ENCODE assay signal across 9 mouse cellular contexts in the genomic region with DNA sequence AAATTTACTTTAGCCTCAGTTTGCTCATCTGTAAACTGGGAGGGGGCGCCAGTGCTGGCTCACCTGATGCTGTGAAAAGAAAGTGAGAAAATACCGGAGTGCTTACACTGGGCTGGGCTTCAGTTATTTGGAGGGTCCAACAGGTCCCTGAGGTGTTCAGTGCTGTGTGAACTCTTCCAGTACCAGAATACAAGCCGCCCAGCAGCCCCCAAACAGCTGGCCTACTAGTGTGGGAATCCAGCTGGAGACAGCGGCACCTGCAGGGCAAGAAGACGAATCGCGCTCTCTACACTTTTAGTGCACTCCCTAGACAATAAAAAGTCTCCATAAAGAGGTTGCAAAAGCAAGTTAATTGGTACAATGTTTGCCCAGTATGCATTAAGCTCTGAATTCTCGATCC. TPM values are rescaled to one million over a fixed set of nuclear protein-coding genes. Genes with fewer than 3 reads are reported as not detected.
A peak's percentile ranks its signal among the peaks of the same experiment; 100 is the strongest.
DNase-seq lines count a peak whose midpoint lies in the region; ATAC-seq and TF ChIP-seq lines count a peak whose summit lies in the region.
"Had no signal": no experiment of that assay in that cellular context is flagged by ENCODE, and none has a peak within 500 bp of the region (broad histone marks: within the 10 kb centered on the region; RNA-seq: fewer than 3 reads in every experiment).

No protein-coding gene starts in this region.

- no peaks in the 10 kb centered on the region for H3K9me3 ChIP-seq in MEL (replicated peaks; ENCODE audit: insufficient read depth, low read length)
- H3K9me3 ChIP-seq in forebrain, embryonic 14.5 days (replicated peaks; ENCODE audit: control insufficient read depth, low read length), result no peaks in the 10 kb centered on the region

- H3K4me3 ChIP-seq in MEL (ENCODE audit: control insufficient read depth in 1 of 2, insufficient read depth in 1 of 2, low read depth in 2 of 2, low read length in 2 of 2), result peak overlapping the region; percentile 65 to 77
- H3K4me3 ChIP-seq in forebrain, embryonic 14.5 days (ENCODE audit: low read depth, low read length), result peak overlapping the region; percentile 92

- peak; percentile 64 to 82 (median 74) for TF ChIP-seq CTCF in MEL (IDR thresholded peaks at IDR 0.05 in 2 of 3, conservative IDR thresholded peaks at IDR 0.05 in 1 of 3; ENCODE audit: control insufficient read depth in 1 of 3, insufficient read depth in 1 of 3, low read depth in 2 of 3, low read length in 3 of 3, poor library complexity in 1 of 3, severe bottlenecking in 1 of 3)

- TF ChIP-seq RAD21 in MEL (IDR thresholded peaks at IDR 0.05; ENCODE audit: low read depth, low read length), result peak; percentile 53

- peak; percentile 85 for DNase-seq in MEL (ENCODE audit: low read depth, low spot score)
- peak; percentile 76 for DNase-seq in c-Kit-positive CD71-positive TER-119-negative erythroid progenitor cells, embryonic 14.5 days (ENCODE audit: low read depth)
- peak; percentile 72 for DNase-seq in forebrain, embryonic 14.5 days (ENCODE audit: low spot score)
- DNase-seq in layer of hippocampus, adult 9-11 months, result peak; percentile 47
- DNase-seq in lung, postnatal 10 days, result peak; percentile 84
- DNase-seq in ovary, postnatal 36 days (ENCODE audit: low spot score), result peak; percentile 65
- peak; percentile 84 for DNase-seq in thymus, postnatal 4 days

- peaks cover 20% of the 10 kb centered on the region for H3K79me2 ChIP-seq in MEL (ENCODE audit: control insufficient read depth, insufficient read depth, low read length, poor library complexity)

- no peaks in the 10 kb centered on the region for H3K27me3 ChIP-seq in MEL (ENCODE audit: control insufficient read depth in 1 of 2, insufficient read depth in 2 of 2, low read length in 2 of 2)
- H3K27me3 ChIP-seq in forebrain, embryonic 14.5 days (replicated peaks; ENCODE audit: control insufficient read depth, insufficient read depth, low read length), result no peaks in the 10 kb centered on the region

- H3K4me2 ChIP-seq in forebrain, embryonic 14.5 days (ENCODE audit: low read length), result peak overlapping the region; percentile 69

- 10% methylated on average over 8 of the region's 8 CpGs for WGBS in forebrain, embryonic 14.5 days

- H3K4me1 ChIP-seq in MEL (ENCODE audit: control insufficient read depth in 1 of 2, insufficient read depth in 2 of 2, low read length in 2 of 2), result peaks cover 6 to 12% of the 10 kb centered on the region in 2 experiments; a peak in 3 of 4 replicates
- peaks cover 7% of the 10 kb centered on the region for H3K4me1 ChIP-seq in forebrain, embryonic 14.5 days (ENCODE audit: control insufficient read depth, insufficient read depth, low read length)

- TF ChIP-seq EP300 in MEL (IDR thresholded peaks at IDR 0.05; ENCODE audit: low read depth in 1 of 2, low read length in 2 of 2), result no peak

- no peak for TF ChIP-seq POLR2A in MEL (IDR thresholded peaks at IDR 0.05; ENCODE audit: control insufficient read depth in 1 of 2, insufficient read depth in 1 of 2, low read depth in 1 of 2, low read length in 2 of 2, poor library complexity in 1 of 2)

- ATAC-seq in forebrain, embryonic 14.5 days, result peak; percentile 19
- peak; percentile 37 to 46; a peak in 3 of 4 replicates for ATAC-seq in hematopoietic stem cell, adult 5-6 weeks (replicated peaks in 1 of 2; ENCODE audit: insufficient read depth in 1 of 2, low FRiP score in 2 of 2, low TSS enrichment in 1 of 2, low read depth in 1 of 2, poor library complexity in 2 of 2, severe bottlenecking in 2 of 2)

- peaks cover 0 to 4% of the 10 kb centered on the region in 2 experiments; a peak in 3 of 4 replicates for H3K36me3 ChIP-seq in MEL (ENCODE audit: control insufficient read depth in 1 of 2, insufficient read depth in 2 of 2, low read length in 2 of 2)
- peaks cover 13% of the 10 kb centered on the region for H3K36me3 ChIP-seq in forebrain, embryonic 14.5 days (ENCODE audit: control insufficient read depth, insufficient read depth, low read length)

- peak overlapping the region; percentile 72 for H3K27ac ChIP-seq in MEL (ENCODE audit: control insufficient read depth, low read depth, low read length)
- peak overlapping the region; percentile 70 for H3K27ac ChIP-seq in forebrain, embryonic 14.5 days (ENCODE audit: low read depth, low read length)

- peak overlapping the region; percentile 65 for H3K9ac ChIP-seq in MEL (ENCODE audit: control insufficient read depth, low read depth, low read length, poor library complexity, severe bottlenecking)
- H3K9ac ChIP-seq in forebrain, embryonic 14.5 days (ENCODE audit: low read length), result peak overlapping the region; percentile 58

TF ChIP-seq in MEL, 35 proteins besides CTCF, POLR2A, EP300 and RAD21:
- TF ChIP-seq BHLHE40 (IDR thresholded peaks at IDR 0.05; ENCODE audit: borderline replicate concordance, low read depth, low read length) (0 out of 2 replicates have a peak, but pooled peaks have one; percentile 24), ZC3H11A (IDR thresholded peaks at IDR 0.05; ENCODE audit: low read depth, low read length) (peak; percentile 45), MAZ (IDR thresholded peaks at IDR 0.05; ENCODE audit: low read depth, low read length) (peak; percentile 68; the same call in 1 of the 2 replicates), ETS1 (IDR thresholded peaks at IDR 0.05; ENCODE audit: low read depth, low read length) (peak; percentile 65), TCF12 (IDR thresholded peaks at IDR 0.05; ENCODE audit: low read depth, low read length) (no peak), SMC3 (IDR thresholded peaks at IDR 0.05; ENCODE audit: low read depth, low read length) (peak; percentile 73), HCFC1 (IDR thresholded peaks at IDR 0.05; ENCODE audit: low read depth, low read length) (0 out of 2 replicates have a peak, but pooled peaks have one; percentile 24), MEF2A (IDR thresholded peaks at IDR 0.05; ENCODE audit: extremely low read depth, insufficient replicate concordance, low read depth, low read length, poor library complexity, severe bottlenecking) (no peak), ELF1 (IDR thresholded peaks at IDR 0.05; ENCODE audit: low read depth, low read length) (no peak), MYC (IDR thresholded peaks at IDR 0.05; ENCODE audit: low read depth, low read length) (0 out of 2 replicates have a peak, but pooled peaks have one; percentile 36)

RNA-seq across cellular contexts. Expression of a gene that starts 0.7 kb away (rescaled TPM):
- 88.2 and 99.5 TPM in 2 replicates for total RNA-seq in MEL (2012; rRNA removed)
- polyA plus RNA-seq in MEL (2012; ENCODE audit: insufficient read depth in 1 of 2, insufficient read length in 2 of 2, low read depth in 1 of 2, low replicate concordance in 2 of 2, missing spikeins in 1 of 2), result 100 to 1,000 TPM in 1 of 2 experiments, not detected in 1; 119 TPM
- 143 and 151 TPM in 2 replicates for polyA plus RNA-seq in forebrain, embryonic 14.5 days (2014; fragmentation: Nextera tagmentation; extraction: Ambion mirVana)
- total RNA-seq in hematopoietic stem cell, adult 5-6 weeks (2017), result 118 and 129 TPM in 2 replicates

RNA-seq across cellular contexts. Expression of a gene that starts 3.3 kb away (rescaled TPM):
- not detected in 2 replicates for total RNA-seq in MEL (2012; rRNA removed)
- polyA plus RNA-seq in MEL (2012; ENCODE audit: insufficient read depth in 1 of 2, insufficient read length in 2 of 2, low read depth in 1 of 2, low replicate concordance in 2 of 2, missing spikeins in 1 of 2), result under 1 TPM in 1 of 2 experiments, not detected in 1; 0.08 TPM
- polyA plus RNA-seq in forebrain, embryonic 14.5 days (2014; fragmentation: Nextera tagmentation; extraction: Ambion mirVana), result not detected in 2 replicates
- total RNA-seq in hematopoietic stem cell, adult 5-6 weeks (2017), result not detected in 2 replicates
- total RNA-seq: layer of hippocampus, postnatal 25 days had no signal

RNA-seq across cellular contexts. Expression of a gene that starts 24.0 kb away (rescaled TPM):
- 50.6 and 51.9 TPM in 2 replicates for total RNA-seq in MEL (2012; rRNA removed)
- polyA plus RNA-seq in MEL (2012; ENCODE audit: insufficient read depth in 1 of 2, insufficient read length in 2 of 2, low read depth in 1 of 2, low replicate concordance in 2 of 2, missing spikeins in 1 of 2), result 100 to 1,000 TPM in 1 of 2 experiments, 10 to 100 TPM in 1; 57.9 to 338 TPM
- 127 and 165 TPM in 2 replicates for polyA plus RNA-seq in forebrain, embryonic 14.5 days (2014; fragmentation: Nextera tagmentation; extraction: Ambion mirVana)
- total RNA-seq in hematopoietic stem cell, adult 5-6 weeks (2017), result 36.9 and 43.1 TPM in 2 replicates

RNA-seq across cellular contexts. Expression of a gene that starts 37.1 kb away (rescaled TPM):
- total RNA-seq in MEL (2012; rRNA removed), result 0.10 and 0.23 TPM in 2 replicates
- under 1 TPM in 1 of 2 experiments, not detected in 1; 0.64 TPM for polyA plus RNA-seq in MEL (2012; ENCODE audit: insufficient read depth in 1 of 2, insufficient read length in 2 of 2, low read depth in 1 of 2, low replicate concordance in 2 of 2, missing spikeins in 1 of 2)
- polyA plus RNA-seq in forebrain, embryonic 14.5 days (2014; fragmentation: Nextera tagmentation; extraction: Ambion mirVana), result 7.6 and 8.6 TPM in 2 replicates
- 1.3 and 6.0 TPM in 2 replicates for total RNA-seq in hematopoietic stem cell, adult 5-6 weeks (2017)

Comparison
In these comparisons a context has a peak if more than half of its experiments do, and no peak if none do; other contexts are left out.
1. Peak in every context shown above with its lines: DNase-seq, ATAC-seq, H3K4me3 ChIP-seq and H3K27ac ChIP-seq.